Mouse (Mus musculus): ENCODE measurements around the gene Xpo4. TPM values are rescaled to one million over a fixed set of nuclear protein-coding genes. Genes with fewer than 3 reads are reported as not detected.

Xpo4 gene
- polyA plus RNA-seq (2012; ENCODE audit: low replicate concordance) = 5.8 and 16.2 TPM in 2 replicates

DNA sequence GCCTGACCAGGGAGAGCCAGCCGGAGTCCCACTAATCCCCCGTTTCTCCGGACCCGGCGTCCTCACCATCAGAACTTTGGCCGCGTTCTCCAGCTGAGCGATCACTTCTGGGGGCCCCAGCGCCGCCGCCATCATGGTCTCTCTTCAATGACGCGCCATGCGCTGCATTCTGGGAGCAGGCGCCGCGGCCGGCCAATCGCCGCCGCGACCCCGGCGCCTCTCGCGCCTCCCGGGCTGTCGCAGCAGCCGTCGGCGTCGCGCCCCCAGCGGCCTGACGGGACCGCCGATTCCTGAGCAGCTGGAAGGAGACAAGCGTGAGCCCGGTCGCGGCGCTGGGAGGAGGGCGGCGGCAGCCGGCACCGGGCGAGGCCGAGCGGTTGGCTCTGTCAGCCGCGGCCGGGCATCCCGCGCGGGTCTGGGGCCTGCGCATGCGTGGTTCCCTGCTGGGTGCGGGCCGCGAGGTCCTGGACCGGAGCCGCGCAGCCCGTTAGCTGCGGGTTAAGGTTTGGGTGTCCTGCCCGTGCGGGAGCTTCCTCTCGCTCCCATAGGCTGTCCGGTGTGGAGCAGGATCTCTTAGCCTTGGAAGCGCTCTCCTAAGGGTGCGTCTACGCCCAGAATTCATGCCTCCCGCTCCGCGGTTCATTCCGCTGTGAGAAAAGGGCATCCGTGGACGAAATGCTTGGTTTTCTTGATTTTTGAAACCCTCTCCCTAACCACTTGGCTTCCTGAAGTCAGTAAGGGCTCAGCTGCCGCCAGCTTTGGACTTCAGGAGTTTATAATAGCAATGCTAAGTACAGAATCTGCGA, at the start of gene Xpo4:
Gene Xpo4, minus strand, starts transcription at position 609 of the 806 bp plus-strand sequence.

DNA sequence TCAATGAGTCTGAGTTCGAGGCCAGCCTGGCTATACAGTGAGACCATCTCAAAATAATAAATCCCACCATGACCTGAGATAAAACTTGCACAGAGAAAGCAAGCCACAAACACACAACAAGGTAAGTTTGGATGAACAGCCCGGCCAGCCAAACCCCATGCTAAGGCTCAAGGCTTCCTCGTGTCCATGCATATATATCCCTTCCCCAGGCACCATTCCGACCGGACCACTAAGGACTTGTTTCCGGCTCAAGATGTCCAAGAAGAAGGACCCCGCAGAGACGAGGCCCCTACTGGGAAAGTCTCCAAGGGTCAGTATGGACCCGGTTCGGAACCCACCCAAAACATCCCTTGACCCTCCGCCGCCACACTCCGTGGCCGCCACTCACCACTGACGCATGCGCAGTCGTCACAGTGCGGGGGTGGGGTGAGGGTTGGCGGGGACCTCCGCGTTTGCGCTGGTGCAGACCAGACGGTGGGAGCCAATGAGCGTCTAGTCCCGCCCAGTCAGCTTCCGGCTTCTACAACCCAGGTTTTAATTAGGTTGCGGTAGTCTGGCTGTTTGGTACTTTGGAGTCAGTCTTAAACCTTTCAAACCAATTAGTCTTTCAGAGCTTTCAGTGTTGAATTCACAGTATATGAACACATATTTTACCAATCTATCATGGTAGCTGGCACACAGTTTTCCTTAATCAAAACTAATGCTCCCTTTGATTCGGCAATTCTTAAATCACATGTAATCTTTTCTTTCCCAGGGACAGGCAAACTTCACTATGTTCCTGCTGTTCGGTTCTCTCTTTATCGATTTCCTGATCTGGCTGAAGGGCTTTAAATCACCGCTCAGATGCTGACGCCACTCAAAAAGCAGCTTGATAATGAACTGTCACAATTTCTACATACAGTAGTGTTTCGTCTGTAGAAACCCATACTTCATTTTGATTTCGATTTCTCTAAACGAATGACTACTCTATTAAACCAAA, 93.8 kb downstream of the Xpo4 start, which contains the start of gene Eef1akmt1:
Gene Eef1akmt1, minus strand, starts transcription at position 458 of the 979 bp plus-strand sequence.

Other genes with a start within 250 kb of the Xpo4 start
- 0.46 and 0.81 TPM in 2 replicates for gene Ift88, start 241.4 kb downstream of the Xpo4 start, polyA plus RNA-seq (2012; ENCODE audit: low replicate concordance)
- 0.41 and 0.64 TPM in 2 replicates for gene Il17d, start 140.7 kb downstream of the Xpo4 start, polyA plus RNA-seq (2012; ENCODE audit: low replicate concordance)
- 3.8 TPM in 1 of 2 replicates, not detected in the other for gene Eef1akmt1, start 93.8 kb downstream of the Xpo4 start, polyA plus RNA-seq (2012; ENCODE audit: low replicate concordance)
- not detected in 2 replicates for gene Gm49361, start 80.7 kb upstream of the Xpo4 start, polyA plus RNA-seq (2012; ENCODE audit: low replicate concordance)
- gene Lats2, start 93.0 kb upstream of the Xpo4 start, polyA plus RNA-seq (2012; ENCODE audit: low replicate concordance) = 22.2 and 23.0 TPM in 2 replicates
- gene Sap18, start 132.8 kb upstream of the Xpo4 start, polyA plus RNA-seq (2012; ENCODE audit: low replicate concordance) = 188 and 275 TPM in 2 replicates
- gene Ska3, start 160.8 kb upstream of the Xpo4 start, polyA plus RNA-seq (2012; ENCODE audit: low replicate concordance) = 1.7 and 3.0 TPM in 2 replicates
- gene Mrpl57, start 160.8 kb upstream of the Xpo4 start, polyA plus RNA-seq (2012; ENCODE audit: low replicate concordance) = 284 and 528 TPM in 2 replicates
- 0.42 and 1.2 TPM in 2 replicates for gene Zdhhc20, start 224.8 kb upstream of the Xpo4 start, polyA plus RNA-seq (2012; ENCODE audit: low replicate concordance)